Mouse (Mus musculus): Measurements from ENCODE around the gene Hdac9.

DNA sequence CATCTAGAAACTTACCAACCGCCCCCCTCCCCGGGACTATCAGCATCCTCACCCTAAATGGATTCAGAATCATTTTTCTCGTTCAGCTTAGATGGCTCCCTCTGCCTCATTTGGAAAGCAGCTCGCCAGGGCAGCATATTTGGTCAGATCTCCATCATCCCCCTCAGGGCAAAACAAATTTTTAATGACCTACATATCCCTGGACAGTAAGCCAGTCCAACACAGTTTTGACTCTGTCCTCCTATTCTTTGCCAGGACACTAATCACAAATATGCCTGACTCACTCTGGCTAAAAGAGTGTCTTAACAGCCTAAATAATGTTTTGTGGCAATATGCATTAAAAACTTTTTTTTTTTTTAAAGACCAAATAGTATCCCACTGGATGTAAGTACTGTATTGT is 738.0 kb downstream of the Hdac9 start:
- no peak for TF ChIP-seq CTCF (IDR thresholded peaks at IDR 0.05; ENCODE audit: low read depth)
- no peak for TF ChIP-seq EP300 (IDR thresholded peaks at IDR 0.05; ENCODE audit: low read depth)
